Comparison of ENCODE assay signal across 24 mouse cellular contexts in genomic region chr2:164101936-164102335, GRCm38 (mm10). TPM values are rescaled to one million over a fixed set of nuclear protein-coding genes. Genes with fewer than 3 reads are reported as not detected.
DNase-seq lines count a peak whose midpoint lies in the region; ATAC-seq and TF ChIP-seq lines count a peak whose summit lies in the region.
"Had no signal": no experiment of that assay in that cellular context is flagged by ENCODE, and none has a peak within 500 bp of the region (broad histone marks: within the 10 kb centered on the region; RNA-seq: fewer than 3 reads in every experiment).

No protein-coding gene starts in this region.

- H3K4me3 ChIP-seq in limb, embryonic 15.5 days: no peak overlapping the region
- no peak overlapping the region for H3K4me3 ChIP-seq in limb, embryonic 10.5 days
- no peak overlapping the region for H3K4me3 ChIP-seq in forebrain, embryonic 11.5 days (ENCODE audit: low read depth, low read length)
- H3K4me3 ChIP-seq: embryonic facial prominence, embryonic 13.5 days; embryonic facial prominence, embryonic 15.5 days; erythroblast, embryonic 14.5 days; forebrain, embryonic 13.5 days; forebrain, embryonic 15.5 days had no signal

- H3K4me2 ChIP-seq in limb, embryonic 15.5 days: no peak overlapping the region
- H3K4me2 ChIP-seq in forebrain, embryonic 11.5 days (ENCODE audit: low read depth, low read length, severe bottlenecking): no peak overlapping the region
- H3K4me2 ChIP-seq: embryonic facial prominence, embryonic 13.5 days; embryonic facial prominence, embryonic 15.5 days; forebrain, embryonic 13.5 days; forebrain, embryonic 15.5 days had no signal

- CTCF ChIA-PET in Patski (lab: Charles Lee): no interaction called here

- 50% methylated on average over 1 of the region's 1 CpGs for WGBS in limb, embryonic 15.5 days
- 81% methylated on average over 1 of the region's 1 CpGs for WGBS in limb, embryonic 10.5 days
- 86% methylated on average over 1 of the region's 1 CpGs for WGBS in forebrain, embryonic 11.5 days

- H3K36me3 ChIP-seq in limb, embryonic 15.5 days: peaks cover 45% of the 10 kb centered on the region
- H3K36me3 ChIP-seq in limb, embryonic 10.5 days: peaks cover 85% of the 10 kb centered on the region
- no peaks in the 10 kb centered on the region; the same call in 1 of the 2 replicates for H3K36me3 ChIP-seq in forebrain, embryonic 11.5 days (ENCODE audit: control insufficient read depth, insufficient read depth, low read length)

- POLR2A ChIA-PET in Patski (lab: Charles Lee): interaction anchor here (0.6 kb wide), 2 partner anchors 41 to 280 kb away, joined by 3 to 5 read pairs; no protein-coding TSS in a partner anchor

- no peak for DNase-seq in limb, embryonic 10.5 days (ENCODE audit: low spot score)
- DNase-seq in Patski (ENCODE audit: low read depth, low spot score) (peak; percentile 78), adipocyte (ENCODE audit: low spot score) (peak; percentile 14)
- peak; percentile 84 for DNase-seq in gonadal fat pad, adult 2 months (ENCODE audit: low read depth)
- DNase-seq in spleen, adult 12 weeks (ENCODE audit: low spot score): no peak
- DNase-seq in forebrain, embryonic 11.5 days (ENCODE audit: low spot score): no peak
- DNase-seq: adrenal gland, adult 2 months; adrenal gland, postnatal 10 days; adrenal gland, postnatal 25 days; cerebellum, adult 11 months; cerebellum, adult 18-20 months; cerebellum, adult 8-10 months; cerebellum, adult 9-11 months; cerebellum, postnatal 14 days; cerebellum, postnatal 36 days; embryo, embryonic 11 days; forebrain, postnatal 0 days had no signal

- no peaks in the 10 kb centered on the region for H3K27me3 ChIP-seq in limb, embryonic 15.5 days
- no peaks in the 10 kb centered on the region for H3K27me3 ChIP-seq in limb, embryonic 10.5 days (ENCODE audit: low read depth, poor library complexity, severe bottlenecking)
- no peaks in the 10 kb centered on the region for H3K27me3 ChIP-seq in Patski
- H3K27me3 ChIP-seq in forebrain, embryonic 11.5 days (ENCODE audit: control insufficient read depth, insufficient read depth, low read length): no peaks in the 10 kb centered on the region
- H3K27me3 ChIP-seq: embryonic facial prominence, embryonic 13.5 days; embryonic facial prominence, embryonic 15.5 days; forebrain, embryonic 13.5 days; forebrain, embryonic 15.5 days had no signal

- in situ Hi-C loops in Patski (cut with MboI; ENCODE audit: low pct_unique_long_range_greater_than_20kb): loop anchor here (10.0 to 25.0 kb wide), 3 partner anchors 243 to 435 kb away; partner anchors contain the start of gene Slpi

- H3K9ac ChIP-seq in limb, embryonic 15.5 days: no peak overlapping the region
- no peak overlapping the region for H3K9ac ChIP-seq in forebrain, embryonic 11.5 days (ENCODE audit: low read length)
- H3K9ac ChIP-seq: embryonic facial prominence, embryonic 13.5 days; embryonic facial prominence, embryonic 15.5 days; forebrain, embryonic 13.5 days; forebrain, embryonic 15.5 days; forebrain, postnatal 0 days had no signal

- no peak for ATAC-seq in limb, embryonic 15.5 days (ENCODE audit: insufficient number of reproducible peaks, low FRiP score, low TSS enrichment, low read depth)
- ATAC-seq in Patski: no peak
- no peak for ATAC-seq in forebrain, embryonic 11.5 days (replicated peaks; ENCODE audit: low FRiP score)
- ATAC-seq: activated CD4-positive, CD25-positive, alpha-beta regulatory T cell, adult 4 months; forebrain, embryonic 13.5 days; forebrain, embryonic 15.5 days; forebrain, postnatal 0 days had no signal

- H3K4me1 ChIP-seq in limb, embryonic 15.5 days: peaks cover 16% of the 10 kb centered on the region
- H3K4me1 ChIP-seq in limb, embryonic 10.5 days: no peaks in the 10 kb centered on the region
- H3K4me1 ChIP-seq in forebrain, embryonic 11.5 days (replicated peaks; ENCODE audit: control insufficient read depth, insufficient read depth, low read length): no peaks in the 10 kb centered on the region
- H3K4me1 ChIP-seq: forebrain, embryonic 13.5 days; forebrain, embryonic 15.5 days had no signal

- peak overlapping the region; percentile 51; the same call in 1 of the 2 replicates for H3K27ac ChIP-seq in limb, embryonic 15.5 days
- no peak overlapping the region for H3K27ac ChIP-seq in limb, embryonic 10.5 days
- H3K27ac ChIP-seq in forebrain, embryonic 11.5 days (ENCODE audit: low read depth, low read length): no peak overlapping the region
- H3K27ac ChIP-seq: embryonic facial prominence, embryonic 13.5 days; embryonic facial prominence, embryonic 15.5 days; forebrain, embryonic 13.5 days; forebrain, embryonic 15.5 days had no signal

- no peaks in the 10 kb centered on the region for H3K9me3 ChIP-seq in limb, embryonic 15.5 days
- no peaks in the 10 kb centered on the region for H3K9me3 ChIP-seq in limb, embryonic 10.5 days (replicated peaks)
- no peaks in the 10 kb centered on the region for H3K9me3 ChIP-seq in forebrain, embryonic 11.5 days (ENCODE audit: control insufficient read depth, low read length)
- H3K9me3 ChIP-seq: embryonic facial prominence, embryonic 13.5 days; embryonic facial prominence, embryonic 15.5 days; forebrain, embryonic 13.5 days; forebrain, embryonic 15.5 days had no signal

- no peak for TF ChIP-seq CTCF in Patski (IDR thresholded peaks at IDR 0.05)

RNA-seq across cellular contexts. Expression of gene Tomm34, which starts 31.0 kb away (rescaled TPM):
- polyA plus RNA-seq in limb, embryonic 15.5 days (2015; fragmentation: Nextera tagmentation; extraction: Ambion mirVana): 49.1 and 53.7 TPM in 2 replicates
- polyA plus RNA-seq in limb, embryonic 10.5 days (2016; fragmentation: Nextera tagmentation; extraction: Ambion mirVana): 60.3 and 66.4 TPM in 2 replicates
- 58.3 TPM for polyA plus RNA-seq in Patski (2021)
- polyA plus RNA-seq in gonadal fat pad, adult 2 months (2012; rRNA removed): 46.7 and 59.2 TPM in 2 replicates
- polyA plus RNA-seq in forebrain, embryonic 11.5 days (2014; fragmentation: Nextera tagmentation; extraction: Ambion mirVana): 52.7 and 54.9 TPM in 2 replicates

RNA-seq across cellular contexts. Expression of gene Stk4, which starts 31.8 kb away (rescaled TPM):
- polyA plus RNA-seq in limb, embryonic 15.5 days (2015; fragmentation: Nextera tagmentation; extraction: Ambion mirVana): 17.7 and 19.6 TPM in 2 replicates
- polyA plus RNA-seq in limb, embryonic 10.5 days (2016; fragmentation: Nextera tagmentation; extraction: Ambion mirVana): 30.4 and 32.8 TPM in 2 replicates
- 28.8 TPM for polyA plus RNA-seq in Patski (2021)
- polyA plus RNA-seq in gonadal fat pad, adult 2 months (2012; rRNA removed): 15.0 and 16.1 TPM in 2 replicates
- 39.9 and 40.1 TPM in 2 replicates for polyA plus RNA-seq in forebrain, embryonic 11.5 days (2014; fragmentation: Nextera tagmentation; extraction: Ambion mirVana)

Comparison
In these comparisons a context has a peak if more than half of its experiments do, and no peak if none do; other contexts are left out.
1. DNase-seq: peak in Patski (single experiment), adipocyte (single experiment) and gonadal fat pad, adult 2 months (single experiment); none in limb, embryonic 10.5 days (single experiment), spleen, adult 12 weeks (single experiment) and forebrain, embryonic 11.5 days (single experiment).